8 mouse cellular contexts compared by ENCODE assay signal in genomic region chr17:46618394-46618768, GRCm38 (mm10). TPM values are rescaled to one million over a fixed set of nuclear protein-coding genes. Genes with fewer than 3 reads are reported as not detected.
DNase-seq lines count a peak whose midpoint lies in the region; ATAC-seq and TF ChIP-seq lines count a peak whose summit lies in the region.

No protein-coding gene starts in this region.

- peak; percentile 48; the same call in 1 of the 2 replicates for ATAC-seq in kidney, postnatal 0 days (replicated peaks; ENCODE audit: low FRiP score, low read depth)
- ATAC-seq in embryonic facial prominence, embryonic 14.5 days (ENCODE audit: low read depth) = peak; percentile 60

- peaks cover 70% of the 10 kb centered on the region for H3K4me1 ChIP-seq in kidney, postnatal 0 days (replicated peaks; ENCODE audit: insufficient read depth, low read length)
- peaks cover 80% of the 10 kb centered on the region for H3K4me1 ChIP-seq in embryonic facial prominence, embryonic 14.5 days (ENCODE audit: control insufficient read depth, insufficient read depth, low read length)

- peak overlapping the region; percentile 90 for H3K27ac ChIP-seq in kidney, postnatal 0 days
- peak overlapping the region; percentile 97 for H3K27ac ChIP-seq in embryonic facial prominence, embryonic 14.5 days (replicated peaks; ENCODE audit: low read depth, low read length)

- no peaks in the 10 kb centered on the region for H3K36me3 ChIP-seq in kidney, postnatal 0 days (ENCODE audit: insufficient read depth, low read length)
- no peaks in the 10 kb centered on the region for H3K36me3 ChIP-seq in embryonic facial prominence, embryonic 14.5 days (ENCODE audit: control insufficient read depth, insufficient read depth, low read length)

- H3K4me2 ChIP-seq in kidney, postnatal 0 days (ENCODE audit: low read length) = peak overlapping the region; percentile 41
- H3K4me2 ChIP-seq in embryonic facial prominence, embryonic 14.5 days (ENCODE audit: low read depth, low read length) = peak overlapping the region; percentile 52

- 0 out of 2 replicates have a peak, but pooled peaks have one; percentile 6 for TF ChIP-seq CTCF in kidney, postnatal 0 days (IDR thresholded peaks at IDR 0.05; ENCODE audit: low read depth)

- no peaks in the 10 kb centered on the region for H3K27me3 ChIP-seq in kidney, postnatal 0 days (ENCODE audit: insufficient read depth, low read length)
- H3K27me3 ChIP-seq in embryonic facial prominence, embryonic 14.5 days (replicated peaks; ENCODE audit: control insufficient read depth, insufficient read depth, low read length) = no peaks in the 10 kb centered on the region

- WGBS in kidney, postnatal 0 days = 8% methylated on average over 6 of the region's 6 CpGs
- WGBS in embryonic facial prominence, embryonic 14.5 days = 8% methylated on average over 6 of the region's 6 CpGs

- H3K9me3 ChIP-seq in kidney, postnatal 0 days (replicated peaks; ENCODE audit: low read length) = no peaks in the 10 kb centered on the region
- no peaks in the 10 kb centered on the region for H3K9me3 ChIP-seq in embryonic facial prominence, embryonic 14.5 days (ENCODE audit: control insufficient read depth, low read length)

- H3K9ac ChIP-seq in kidney, postnatal 0 days (ENCODE audit: low read depth, low read length) = no peak overlapping the region
- H3K9ac ChIP-seq in embryonic facial prominence, embryonic 14.5 days (ENCODE audit: low read depth, low read length) = peak overlapping the region; percentile 60

- H3K4me3 ChIP-seq in kidney, postnatal 0 days (replicated peaks; ENCODE audit: low read depth, low read length) = no peak overlapping the region
- peak overlapping the region; percentile 20 for H3K4me3 ChIP-seq in embryonic facial prominence, embryonic 14.5 days (ENCODE audit: low read depth, low read length)

- peak; percentile 92 for DNase-seq in kidney, postnatal 0 days (ENCODE audit: low spot score)
- no peak for DNase-seq in kidney, adult 9 months
- peak; percentile 85 for DNase-seq in embryonic facial prominence, embryonic 14.5 days (ENCODE audit: low spot score)
- peak; percentile 83 for DNase-seq in hindlimb bud, embryonic 11.5 days (ENCODE audit: extremely low spot score, low read depth, low spot score)
- peak; percentile 53 for DNase-seq in neural tube, embryonic 10.5 days (ENCODE audit: extremely low spot score, low spot score)
- no peak for DNase-seq in ovary, postnatal 10 days (ENCODE audit: low spot score)
- DNase-seq in spleen, adult 12 weeks (ENCODE audit: low spot score) = no peak
- no peak for DNase-seq in adrenal gland, postnatal 36 days

RNA-seq across cellular contexts. Expression of gene Ptk7, which starts 10.9 kb away (rescaled TPM):
- polyA plus RNA-seq in kidney, postnatal 0 days (2015; fragmentation: Nextera tagmentation; extraction: Ambion mirVana) = 94.0 and 103 TPM in 2 replicates
- 68.0 and 90.7 TPM in 2 replicates for polyA plus RNA-seq in embryonic facial prominence, embryonic 14.5 days (2014; fragmentation: Nextera tagmentation; extraction: Ambion mirVana)
- 10 to 100 TPM in 1 of 2 experiments, 1 to 10 TPM in 1; 6.8 to 11.7 TPM for total RNA-seq in adrenal gland, postnatal 36 days (2021)

RNA-seq across cellular contexts. Expression of gene Klc4, which starts 27.4 kb away (rescaled TPM):
- 47.6 and 50.4 TPM in 2 replicates for polyA plus RNA-seq in kidney, postnatal 0 days (2015; fragmentation: Nextera tagmentation; extraction: Ambion mirVana)
- 15.8 and 20.3 TPM in 2 replicates for polyA plus RNA-seq in embryonic facial prominence, embryonic 14.5 days (2014; fragmentation: Nextera tagmentation; extraction: Ambion mirVana)
- total RNA-seq in adrenal gland, postnatal 36 days (2021) = 10 to 100 TPM; 35.3 to 50.3 TPM

RNA-seq across cellular contexts. Expression of gene Mrpl2, which starts 27.6 kb away (rescaled TPM):
- polyA plus RNA-seq in kidney, postnatal 0 days (2015; fragmentation: Nextera tagmentation; extraction: Ambion mirVana) = 144 and 157 TPM in 2 replicates
- 91.8 and 100 TPM in 2 replicates for polyA plus RNA-seq in embryonic facial prominence, embryonic 14.5 days (2014; fragmentation: Nextera tagmentation; extraction: Ambion mirVana)
- total RNA-seq in adrenal gland, postnatal 36 days (2021) = 100 to 1,000 TPM in 1 of 2 experiments, 10 to 100 TPM in 1; 92.6 to 114 TPM

RNA-seq across cellular contexts. Expression of gene Cul7, which starts 31.8 kb away (rescaled TPM):
- polyA plus RNA-seq in kidney, postnatal 0 days (2015; fragmentation: Nextera tagmentation; extraction: Ambion mirVana) = 29.0 and 33.3 TPM in 2 replicates
- 48.5 and 50.1 TPM in 2 replicates for polyA plus RNA-seq in embryonic facial prominence, embryonic 14.5 days (2014; fragmentation: Nextera tagmentation; extraction: Ambion mirVana)
- 10 to 100 TPM; 36.3 to 42.2 TPM for total RNA-seq in adrenal gland, postnatal 36 days (2021)

RNA-seq across cellular contexts. Expression of gene Rrp36, which starts 55.8 kb away (rescaled TPM):
- polyA plus RNA-seq in kidney, postnatal 0 days (2015; fragmentation: Nextera tagmentation; extraction: Ambion mirVana) = 44.4 and 47.2 TPM in 2 replicates
- polyA plus RNA-seq in embryonic facial prominence, embryonic 14.5 days (2014; fragmentation: Nextera tagmentation; extraction: Ambion mirVana) = 34.5 and 41.9 TPM in 2 replicates
- total RNA-seq in adrenal gland, postnatal 36 days (2021) = 10 to 100 TPM; 23.8 to 30.4 TPM

Comparison
In these comparisons a context has a peak if more than half of its experiments do, and no peak if none do; other contexts are left out.
1. DNase-seq: peak in kidney, postnatal 0 days (single experiment), embryonic facial prominence, embryonic 14.5 days (single experiment), hindlimb bud, embryonic 11.5 days (single experiment) and neural tube, embryonic 10.5 days (single experiment); none in kidney, adult 9 months (single experiment), ovary, postnatal 10 days (single experiment), spleen, adult 12 weeks (single experiment) and adrenal gland, postnatal 36 days (0 of 2).